Mouse (Mus musculus) thymus, adult 2 months (tissue): ENCODE measurements at regions not wholly inside any gene's neighbourhood (a gene's known extent, or its start where the extent isn't known, plus 50 kb on each side); places are given as distances from the start of the nearest gene placed in this dataset.

ENCODE experiments used
- CTCF ChIP-seq: fragments of 200-500 bp; IDR thresholded peaks from 2 replicates; pipeline ENCODE4 v1.5.1; 2012; ENCODE audit warnings: mild to moderate bottlenecking, control low read depth, low read length, moderate library complexity, borderline replicate concordance; ENCODE audit not compliant: control insufficient read depth, poor library complexity, insufficient read depth; ENCODE audit errors: extremely low read depth
- POLR2A ChIP-seq: fragments of 200-500 bp; IDR thresholded peaks from 2 replicates; pipeline ENCODE4 v1.6.1; 2012; ENCODE audit warnings: mild to moderate bottlenecking, low read length, control low read depth, moderate library complexity; ENCODE audit not compliant: control insufficient read depth, poor library complexity, insufficient read depth; ENCODE audit errors: extremely low read depth

- TF ChIP-seq CTCF (no peak), POLR2A (no peak)
These were observed 136.4 kb downstream of the Tmem17 start for GRCm38 (mm10) chr11:22648275-22648674.
